Mouse (Mus musculus): ENCODE data around the gene Rbm20. TPM values are rescaled to one million over a fixed set of nuclear protein-coding genes. Genes with fewer than 3 reads are reported as not detected.

Gene Rbm20
- polyA plus RNA-seq, 1 experiment from 2014 or later: 0.88 TPM

GRCm38 (mm10) chr19:53880460-53880859 lies 203.4 kb downstream of the Rbm20 start:
- no peak overlapping the region for H3K4me2 ChIP-seq (ENCODE audit: low read length)
- no peak overlapping the region for H3K27ac ChIP-seq (ENCODE audit: low read depth, low read length)
- no peaks in the 10 kb centered on the region for H3K27me3 ChIP-seq (replicated peaks; ENCODE audit: control insufficient read depth, insufficient read depth, low read length)
- no peaks in the 10 kb centered on the region for H3K9me3 ChIP-seq (ENCODE audit: control insufficient read depth, low read length)
- no peak overlapping the region for H3K9ac ChIP-seq (ENCODE audit: low read depth, low read length)
- no peaks in the 10 kb centered on the region for H3K4me1 ChIP-seq (ENCODE audit: control insufficient read depth, insufficient read depth, low read depth, low read length)
- ATAC-seq: no peak
- H3K36me3 ChIP-seq (ENCODE audit: control insufficient read depth, insufficient read depth, low read length): no peaks in the 10 kb centered on the region
- 78% methylated on average over 1 of the region's 1 CpGs for WGBS
- no peak overlapping the region for H3K4me3 ChIP-seq (ENCODE audit: low read length)

GRCm38 (mm10) chr19:53881786-53882185 lies 204.7 kb downstream of the Rbm20 start:
- 47% methylated on average over 5 of the region's 5 CpGs for WGBS
- Histone ChIP-seq H3K9ac (ENCODE audit: low read depth, low read length) (no peak overlapping the region), H3K4me3 (ENCODE audit: low read length) (no peak overlapping the region), H3K4me1 (ENCODE audit: control insufficient read depth, insufficient read depth, low read depth, low read length) (no peaks in the 10 kb centered on the region), H3K27me3 (replicated peaks; ENCODE audit: control insufficient read depth, insufficient read depth, low read length) (no peaks in the 10 kb centered on the region), H3K27ac (ENCODE audit: low read depth, low read length) (no peak overlapping the region), H3K9me3 (ENCODE audit: control insufficient read depth, low read length) (no peaks in the 10 kb centered on the region), H3K36me3 (ENCODE audit: control insufficient read depth, insufficient read depth, low read length) (no peaks in the 10 kb centered on the region), H3K4me2 (ENCODE audit: low read length) (no peak overlapping the region)
- no peak for ATAC-seq

- Histone ChIP-seq H3K27me3 (replicated peaks; ENCODE audit: control insufficient read depth, insufficient read depth, low read length) (no peaks in the 10 kb centered on the region), H3K4me1 (ENCODE audit: control insufficient read depth, insufficient read depth, low read depth, low read length) (no peaks in the 10 kb centered on the region), H3K4me2 (ENCODE audit: low read length) (no peak overlapping the region), H3K4me3 (ENCODE audit: low read length) (no peak overlapping the region), H3K27ac (ENCODE audit: low read depth, low read length) (no peak overlapping the region), H3K9ac (ENCODE audit: low read depth, low read length) (no peak overlapping the region), H3K9me3 (ENCODE audit: control insufficient read depth, low read length) (no peaks in the 10 kb centered on the region), H3K36me3 (ENCODE audit: control insufficient read depth, insufficient read depth, low read length) (no peaks in the 10 kb centered on the region)
- ATAC-seq: no peak
- 32% methylated on average over 10 of the region's 10 CpGs for WGBS
Observed at GRCm38 (mm10) chr19:53885450-53885849, 208.3 kb downstream of the Rbm20 start.

- WGBS: 90% methylated on average over 10 of the region's 10 CpGs
- Histone ChIP-seq H3K36me3 (ENCODE audit: control insufficient read depth, insufficient read depth, low read length) (no peaks in the 10 kb centered on the region), H3K27ac (ENCODE audit: low read depth, low read length) (no peak overlapping the region), H3K4me3 (ENCODE audit: low read length) (no peak overlapping the region), H3K9me3 (ENCODE audit: control insufficient read depth, low read length) (no peaks in the 10 kb centered on the region), H3K27me3 (replicated peaks; ENCODE audit: control insufficient read depth, insufficient read depth, low read length) (no peaks in the 10 kb centered on the region), H3K4me1 (ENCODE audit: control insufficient read depth, insufficient read depth, low read depth, low read length) (no peaks in the 10 kb centered on the region), H3K9ac (ENCODE audit: low read depth, low read length) (no peak overlapping the region), H3K4me2 (ENCODE audit: low read length) (no peak overlapping the region)
- ATAC-seq: no peak
Observed at GRCm38 (mm10) chr19:53886576-53887370, 209.7 kb downstream of the Rbm20 start.

GRCm38 (mm10) chr19:53887822-53888221 lies 210.7 kb downstream of the Rbm20 start:
- ATAC-seq: no peak
- Histone ChIP-seq H3K4me2 (ENCODE audit: low read length) (no peak overlapping the region), H3K9me3 (ENCODE audit: control insufficient read depth, low read length) (no peaks in the 10 kb centered on the region), H3K4me1 (ENCODE audit: control insufficient read depth, insufficient read depth, low read depth, low read length) (no peaks in the 10 kb centered on the region), H3K27me3 (replicated peaks; ENCODE audit: control insufficient read depth, insufficient read depth, low read length) (no peaks in the 10 kb centered on the region), H3K9ac (ENCODE audit: low read depth, low read length) (no peak overlapping the region), H3K27ac (ENCODE audit: low read depth, low read length) (no peak overlapping the region), H3K36me3 (ENCODE audit: control insufficient read depth, insufficient read depth, low read length) (no peaks in the 10 kb centered on the region), H3K4me3 (ENCODE audit: low read length) (no peak overlapping the region)
- WGBS: 86% methylated on average over 3 of the region's 3 CpGs

- H3K27me3 ChIP-seq (replicated peaks; ENCODE audit: control insufficient read depth, insufficient read depth, low read length): no peaks in the 10 kb centered on the region
- WGBS: 84% methylated on average over 9 of the region's 9 CpGs
Observed at GRCm38 (mm10) chr19:53888331-53888730, 211.2 kb downstream of the Rbm20 start.

GRCm38 (mm10) chr19:53889555-53889954 lies 212.4 kb downstream of the Rbm20 start:
- Histone ChIP-seq H3K4me2 (ENCODE audit: low read length) (no peak overlapping the region), H3K36me3 (ENCODE audit: control insufficient read depth, insufficient read depth, low read length) (no peaks in the 10 kb centered on the region), H3K9ac (ENCODE audit: low read depth, low read length) (no peak overlapping the region), H3K27me3 (replicated peaks; ENCODE audit: control insufficient read depth, insufficient read depth, low read length) (no peaks in the 10 kb centered on the region), H3K9me3 (ENCODE audit: control insufficient read depth, low read length) (no peaks in the 10 kb centered on the region), H3K4me1 (ENCODE audit: control insufficient read depth, insufficient read depth, low read depth, low read length) (no peaks in the 10 kb centered on the region), H3K27ac (ENCODE audit: low read depth, low read length) (no peak overlapping the region), H3K4me3 (ENCODE audit: low read length) (no peak overlapping the region)
- 88% methylated on average over 5 of the region's 5 CpGs for WGBS
- ATAC-seq: no peak

More at GRCm38 (mm10) chr19:53888331-53888730, 211.2 kb downstream of the Rbm20 start:
- H3K36me3 ChIP-seq (ENCODE audit: control insufficient read depth, insufficient read depth, low read length): no peaks in the 10 kb centered on the region
- no peaks in the 10 kb centered on the region for H3K9me3 ChIP-seq (ENCODE audit: control insufficient read depth, low read length)
- no peak for ATAC-seq
- no peak overlapping the region for H3K9ac ChIP-seq (ENCODE audit: low read depth, low read length)
- no peaks in the 10 kb centered on the region for H3K4me1 ChIP-seq (ENCODE audit: control insufficient read depth, insufficient read depth, low read depth, low read length)
- H3K4me2 ChIP-seq (ENCODE audit: low read length): no peak overlapping the region
- no peak overlapping the region for H3K27ac ChIP-seq (ENCODE audit: low read depth, low read length)
- H3K4me3 ChIP-seq (ENCODE audit: low read length): no peak overlapping the region

GRCm38 (mm10) chr19:53890274-53890673 lies 213.2 kb downstream of the Rbm20 start:
- no peak overlapping the region for H3K27ac ChIP-seq (ENCODE audit: low read depth, low read length)
- no peak overlapping the region for H3K4me3 ChIP-seq (ENCODE audit: low read length)
- no peaks in the 10 kb centered on the region for H3K9me3 ChIP-seq (ENCODE audit: control insufficient read depth, low read length)
- H3K4me1 ChIP-seq (ENCODE audit: control insufficient read depth, insufficient read depth, low read depth, low read length): no peaks in the 10 kb centered on the region
- no peak overlapping the region for H3K9ac ChIP-seq (ENCODE audit: low read depth, low read length)
- 51% methylated on average over 5 of the region's 5 CpGs for WGBS
- no peaks in the 10 kb centered on the region for H3K27me3 ChIP-seq (replicated peaks; ENCODE audit: control insufficient read depth, insufficient read depth, low read length)
- ATAC-seq: no peak
- H3K36me3 ChIP-seq (ENCODE audit: control insufficient read depth, insufficient read depth, low read length): no peaks in the 10 kb centered on the region
- no peak overlapping the region for H3K4me2 ChIP-seq (ENCODE audit: low read length)

- Histone ChIP-seq H3K4me3 (ENCODE audit: low read length) (no peak overlapping the region), H3K36me3 (ENCODE audit: control insufficient read depth, insufficient read depth, low read length) (no peaks in the 10 kb centered on the region), H3K9ac (ENCODE audit: low read depth, low read length) (no peak overlapping the region), H3K4me2 (ENCODE audit: low read length) (no peak overlapping the region), H3K9me3 (ENCODE audit: control insufficient read depth, low read length) (no peaks in the 10 kb centered on the region), H3K27me3 (replicated peaks; ENCODE audit: control insufficient read depth, insufficient read depth, low read length) (no peaks in the 10 kb centered on the region), H3K4me1 (ENCODE audit: control insufficient read depth, insufficient read depth, low read depth, low read length) (no peaks in the 10 kb centered on the region), H3K27ac (ENCODE audit: low read depth, low read length) (no peak overlapping the region)
- whole genome bisulfite sequencing: 69% methylated on average over 5 of the region's 5 CpGs
- no peak for ATAC-seq
Observed at GRCm38 (mm10) chr19:53890781-53891251, 213.7 kb downstream of the Rbm20 start.
